Mouse (Mus musculus) gastrocnemius, postnatal 14 days (tissue): ENCODE data around the gene Ces2b. TPM values are rescaled to one million over a fixed set of nuclear protein-coding genes. Genes with fewer than 3 reads are reported as not detected.
"Not testable (repeated sequence)": the region's sequence is repeated elsewhere in the genome, so short reads cannot be mapped to it uniquely, and the experiment has no call there.

ENCODE experiments used
- DNase-seq: peaks from one replicate; pipeline ENCODE4 v3.0.0; 2021; ENCODE audit warnings: mixed read lengths
- intact Hi-C: fragments of 180-260 bp; cut with DNase I; formaldehyde crosslinking; loops from one replicate; pipeline ENCODE4 v1.15.1; 2025; ENCODE audit warnings: low total_unique reads
- long read RNA-seq, 2 experiments: library from polyadenylated mRNA; stranded (forward); transcript quantifications; one replicate each; pipeline ENCODE4 v2.0.0; 2021
- total RNA-seq, 2 experiments: library from RNA; stranded (reverse); gene quantifications; 2 replicates each; pipeline ENCODE4 v1.2.3; 2021

Ces2b gene
- under 1 TPM in 1 of 2 experiments, not detected in 1; 0.14 TPM for total RNA-seq
- long read RNA-seq, experiment 1, partial matches to known transcripts: 0 of 1 reads
- long read RNA-seq, experiment 1, other reads (novel, unspliced or antisense): 0 of 1 reads
- long read RNA-seq, experiment 2: 0 reads

GRCm38 (mm10) chr8:104831440-104831839 lies at the start of gene Ces2b:
Ces2b (plus strand) TSS chr8:104831572.
- intact Hi-C loops: no loop called here
- DNase-seq: no peak

- intact Hi-C loops: no loop called here
- no peak for DNase-seq
Measured at GRCm38 (mm10) chr8:104787049-104787448, 44.3 kb upstream of the Ces2b start.

- intact Hi-C loops: no loop called here
- DNase-seq: no peak
Measured at GRCm38 (mm10) chr8:104788929-104789328, 42.4 kb upstream of the Ces2b start.

GRCm38 (mm10) chr8:104789886-104790680 lies 41.3 kb upstream of the Ces2b start:
- DNase-seq: no peak
- intact Hi-C loops: loop anchor here (10.0 kb wide), 1 partner anchor 985 kb away; no protein-coding TSS in a partner anchor

GRCm38 (mm10) chr8:104799385-104799784 lies 32.0 kb upstream of the Ces2b start:
- intact Hi-C loops: loop anchor here (10.0 kb wide), 1 partner anchor 995 kb away; no protein-coding TSS in a partner anchor
- no peak for DNase-seq

- intact Hi-C loops: no loop called here
- DNase-seq: no peak
Measured at GRCm38 (mm10) chr8:104806127-104806526, 25.2 kb upstream of the Ces2b start.

GRCm38 (mm10) chr8:104808542-104809413 lies 22.6 kb upstream of the Ces2b start:
- intact Hi-C loops: no loop called here

GRCm38 (mm10) chr8:104809436-104809835 lies 21.9 kb upstream of the Ces2b start:
- DNase-seq: no peak
- intact Hi-C loops: no loop called here

More at GRCm38 (mm10) chr8:104808542-104809413, 22.6 kb upstream of the Ces2b start:
- DNase-seq: no peak

- intact Hi-C loops: no loop called here
- DNase-seq: no peak
Measured at GRCm38 (mm10) chr8:104826912-104827311, 4.5 kb upstream of the Ces2b start.

GRCm38 (mm10) chr8:104828221-104828620 lies 3.2 kb upstream of the Ces2b start:
- DNase-seq: no peak
- intact Hi-C loops: no loop called here

- no peak for DNase-seq
- intact Hi-C loops: no loop called here
Measured at GRCm38 (mm10) chr8:104841360-104842078, 10.1 kb downstream of the Ces2b start.

GRCm38 (mm10) chr8:104846831-104847230 lies 15.5 kb downstream of the Ces2b start, which contains the start of gene Ces2c:
Ces2c (plus strand) TSS chr8:104847068.
- intact Hi-C loops: no loop called here
- no peak for DNase-seq

- intact Hi-C loops: no loop called here
- DNase-seq: no peak
Measured at GRCm38 (mm10) chr8:104847741-104848462, 16.5 kb downstream of the Ces2b start.

GRCm38 (mm10) chr8:104866844-104867531 lies 35.6 kb downstream of the Ces2b start:
- DNase-seq, intact Hi-C loops: not testable (repeated sequence)

GRCm38 (mm10) chr8:104868876-104869275 lies 37.5 kb downstream of the Ces2b start:
- intact Hi-C loops: not testable (repeated sequence)

GRCm38 (mm10) chr8:104886223-104886926 lies 55.0 kb downstream of the Ces2b start:
- DNase-seq, intact Hi-C loops: not testable (repeated sequence)

More at GRCm38 (mm10) chr8:104868876-104869275, 37.5 kb downstream of the Ces2b start:
- DNase-seq: not testable (repeated sequence)
